Mouse (Mus musculus) heart, embryonic 14.5 days (tissue): ENCODE measurements at regions not wholly inside any gene's neighbourhood (a gene's known extent, or its start where the extent isn't known, plus 50 kb on each side); places are given as distances from the start of the nearest gene placed in this dataset.

Experiments
- ATAC-seq: fragments of 200-750 bp; cut with Nextera tagmentation; 2 replicates; pipeline ENCODE4 v1.8.0; 2017; ENCODE audit warnings: low read depth, moderate TSS enrichment; ENCODE audit not compliant: insufficient number of reproducible peaks, insufficient read depth, low FRiP score
- H3K27ac ChIP-seq, 2 experiments: fragments of 200-500 bp in 1 of 2; fragments of 300-500 bp in 1 of 2; sonication (generic) in 1 of 2; replicated peaks in 1 of 2; 2 replicates each; pipeline ENCODE4 v1.5.1; 2012 to 2014; ENCODE audit warnings: low read depth in 2 of 2, low read length in 2 of 2, control low read depth in 1 of 2, mild to moderate bottlenecking in 1 of 2, mixed read lengths in 1 of 2; ENCODE audit not compliant: control insufficient read depth in 1 of 2, insufficient read depth in 1 of 2
- H3K27me3 ChIP-seq: fragments of 300-500 bp; sonication (generic); 2 replicates; pipeline ENCODE4 v1.6.1; 2014; ENCODE audit warnings: mild to moderate bottlenecking, low read length, control low read depth; ENCODE audit not compliant: control insufficient read depth, insufficient read depth
- H3K36me3 ChIP-seq: fragments of 300-500 bp; sonication (generic); 2 replicates; pipeline ENCODE4 v1.6.1; 2014; ENCODE audit warnings: mild to moderate bottlenecking, control low read depth, low read length, mixed read lengths; ENCODE audit not compliant: control insufficient read depth, insufficient read depth
- H3K4me1 ChIP-seq, 2 experiments: fragments of 200-500 bp in 1 of 2; fragments of 300-500 bp in 1 of 2; sonication (generic) in 1 of 2; 2 replicates each; pipeline ENCODE4 v1.6.1; 2012 to 2014; ENCODE audit warnings: low read length in 2 of 2, control low read depth in 1 of 2, mixed read lengths in 1 of 2; ENCODE audit not compliant: control insufficient read depth in 2 of 2, insufficient read depth in 2 of 2
- H3K4me2 ChIP-seq: fragments of 300-500 bp; sonication (generic); 2 replicates; pipeline ENCODE4 v1.6.1; 2014; ENCODE audit warnings: mild to moderate bottlenecking, low read length
- H3K4me3 ChIP-seq, 2 experiments: fragments of 200-500 bp in 1 of 2; fragments of 300-500 bp in 1 of 2; sonication (generic) in 1 of 2; 2 replicates each; pipeline ENCODE4 v1.5.1; 2012 to 2014; ENCODE audit warnings: low read length in 2 of 2, mild to moderate bottlenecking in 2 of 2, control low read depth in 1 of 2, low read depth in 1 of 2, moderate library complexity in 1 of 2; ENCODE audit not compliant: control insufficient read depth in 1 of 2, insufficient read depth in 1 of 2
- H3K9ac ChIP-seq: fragments of 300-500 bp; sonication (generic); 2 replicates; pipeline ENCODE4 v1.6.1; 2014; ENCODE audit warnings: mild to moderate bottlenecking, low read length
- H3K9me3 ChIP-seq: fragments of 300-500 bp; sonication (generic); 2 replicates; pipeline ENCODE4 v1.6.1; 2016; ENCODE audit warnings: low read length, control low read depth; ENCODE audit not compliant: control insufficient read depth
- WGBS: fragments of 180-500 bp; shearing (Covaris S2); extraction: QIAGEN DNeasy Blood & Tissue Kit; methylation state at CpG from one replicate; pipeline ENCODE4 v1.1.7; 2014; 5-methylcytosine and 5-hydroxymethylcytosine counted together

DNA sequence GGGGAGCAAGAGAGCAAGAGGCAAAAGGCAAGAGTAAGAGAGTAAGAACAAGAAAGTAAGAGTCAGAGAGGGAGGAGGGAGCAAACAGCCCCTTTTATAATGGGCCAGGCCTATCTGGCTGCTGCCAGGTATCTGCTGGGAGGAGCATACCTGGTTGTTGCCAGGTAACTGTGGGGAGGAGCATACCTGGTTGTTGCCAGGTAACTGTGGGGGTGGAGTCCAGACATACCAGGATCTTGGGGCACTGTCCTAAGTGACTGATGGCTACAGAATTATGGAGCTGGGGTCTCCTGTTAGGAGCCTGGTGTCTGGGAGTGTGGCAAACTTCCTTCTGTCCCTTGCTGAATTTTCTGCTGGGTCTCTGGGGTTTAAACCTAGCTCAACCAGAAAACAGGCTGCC is 469.8 kb upstream of the Syt1 start:
- Histone ChIP-seq H3K4me1 (no peaks in the 10 kb centered on the region), H3K9ac (no peak overlapping the region), H3K4me3 (no peak overlapping the region), H3K4me2 (no peak overlapping the region), H3K36me3 (no peaks in the 10 kb centered on the region), H3K27ac (no peak overlapping the region), H3K9me3 (no peaks in the 10 kb centered on the region), H3K27me3 (no peaks in the 10 kb centered on the region)
- no peak for ATAC-seq

DNA sequence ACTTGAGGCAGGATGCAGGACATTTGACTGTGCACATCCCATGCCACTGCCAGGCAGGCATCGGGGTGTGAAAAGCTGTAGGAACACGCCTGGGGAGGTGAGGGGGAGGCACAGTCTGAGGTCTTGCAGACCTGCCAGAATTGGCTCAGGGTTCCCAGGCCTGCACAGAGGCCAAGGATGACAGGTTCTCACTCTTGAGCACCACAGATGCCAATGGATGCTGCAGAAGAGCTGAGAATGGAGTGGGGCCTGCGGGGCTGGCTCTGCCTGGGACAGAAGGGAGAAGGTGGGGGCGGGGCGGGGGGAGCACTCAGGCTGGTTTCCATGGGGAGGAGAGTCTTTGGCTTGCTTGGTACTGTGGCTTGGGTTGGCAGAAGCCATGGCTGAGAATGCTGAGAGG is 469.2 kb upstream of the Syt1 start:
- WGBS, result 64% methylated on average over 5 of the region's 5 CpGs
- H3K4me1 ChIP-seq, result no peaks in the 10 kb centered on the region
- H3K9me3 ChIP-seq, result no peaks in the 10 kb centered on the region
- H3K36me3 ChIP-seq, result no peaks in the 10 kb centered on the region
- no peak overlapping the region for H3K4me3 ChIP-seq
- no peak overlapping the region for H3K4me2 ChIP-seq
- H3K9ac ChIP-seq, result no peak overlapping the region
- ATAC-seq, result peak; percentile 39; the same call in 1 of the 2 replicates
- no peak overlapping the region for H3K27ac ChIP-seq
- H3K27me3 ChIP-seq, result no peaks in the 10 kb centered on the region

- Histone ChIP-seq H3K9ac (no peak overlapping the region), H3K36me3 (no peaks in the 10 kb centered on the region), H3K9me3 (no peaks in the 10 kb centered on the region), H3K27ac (no peak overlapping the region), H3K4me2 (no peak overlapping the region), H3K4me3 (no peak overlapping the region), H3K27me3 (no peaks in the 10 kb centered on the region), H3K4me1 (no peaks in the 10 kb centered on the region)
- no peak for ATAC-seq
- 77% methylated on average over 3 of the region's 3 CpGs for WGBS
Observed at GRCm38 (mm10) chr10:109466516-109466915, 455.7 kb upstream of the Syt1 start.

- 81% methylated on average over 4 of the region's 4 CpGs for WGBS
- no peak for ATAC-seq
- H3K36me3 ChIP-seq, result no peaks in the 10 kb centered on the region
- no peaks in the 10 kb centered on the region for H3K4me1 ChIP-seq
- no peak overlapping the region for H3K9ac ChIP-seq
- no peaks in the 10 kb centered on the region for H3K9me3 ChIP-seq
- no peak overlapping the region for H3K27ac ChIP-seq
- H3K27me3 ChIP-seq, result no peaks in the 10 kb centered on the region
- no peak overlapping the region for H3K4me3 ChIP-seq
- H3K4me2 ChIP-seq, result no peak overlapping the region
Observed at GRCm38 (mm10) chr10:109431112-109431511, 420.3 kb upstream of the Syt1 start.

- WGBS, result 83% methylated on average over 3 of the region's 3 CpGs
- Histone ChIP-seq H3K36me3 (no peaks in the 10 kb centered on the region), H3K9me3 (no peaks in the 10 kb centered on the region), H3K4me3 (no peak overlapping the region), H3K9ac (no peak overlapping the region), H3K27me3 (no peaks in the 10 kb centered on the region), H3K4me1 (no peaks in the 10 kb centered on the region), H3K4me2 (no peak overlapping the region), H3K27ac (no peak overlapping the region)
- no peak for ATAC-seq
Observed at GRCm38 (mm10) chr10:109427878-109428277, 417.1 kb upstream of the Syt1 start.

GRCm38 (mm10) chr10:109407011-109407410 is 396.2 kb upstream of the Syt1 start:
- no peaks in the 10 kb centered on the region for H3K27me3 ChIP-seq
- no peaks in the 10 kb centered on the region for H3K4me1 ChIP-seq
- H3K9ac ChIP-seq, result no peak overlapping the region
- no peaks in the 10 kb centered on the region for H3K36me3 ChIP-seq
- H3K27ac ChIP-seq, result no peak overlapping the region
- no peak overlapping the region for H3K4me3 ChIP-seq
- ATAC-seq, result no peak
- H3K9me3 ChIP-seq, result no peaks in the 10 kb centered on the region
- no peak overlapping the region for H3K4me2 ChIP-seq
- 74% methylated on average over 3 of the region's 3 CpGs for WGBS

DNA sequence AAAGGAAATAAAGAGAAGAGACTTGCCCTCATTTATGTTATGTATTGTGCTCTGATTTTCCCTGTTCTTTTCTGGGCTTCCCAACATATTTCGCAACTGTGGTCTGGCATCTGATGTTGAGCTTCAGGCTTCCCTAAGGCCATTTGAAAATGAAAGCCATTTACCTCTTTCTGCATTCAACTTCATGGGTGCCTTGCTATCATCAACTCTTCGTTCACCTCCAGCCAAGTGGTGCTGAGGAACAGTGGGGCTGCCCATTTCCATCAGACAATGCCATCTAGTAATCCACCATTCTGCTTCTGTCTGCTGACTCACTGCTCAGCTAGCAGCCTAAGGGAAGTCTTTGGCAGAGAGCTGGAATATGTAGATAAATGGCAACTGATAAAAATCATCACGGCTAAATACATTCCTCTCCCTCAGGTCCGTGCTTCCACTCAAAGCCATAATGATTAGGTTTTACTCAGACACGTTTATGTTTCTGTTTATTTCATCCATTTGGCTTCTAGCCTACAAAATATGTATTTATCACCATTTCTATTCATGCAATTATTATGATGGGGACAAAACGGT is 394.4 kb upstream of the Syt1 start:
- 73% methylated on average over 6 of the region's 6 CpGs for WGBS
- H3K36me3 ChIP-seq, result no peaks in the 10 kb centered on the region
- H3K27ac ChIP-seq, result no peak overlapping the region
- no peaks in the 10 kb centered on the region for H3K27me3 ChIP-seq
- H3K4me2 ChIP-seq, result no peak overlapping the region
- no peaks in the 10 kb centered on the region for H3K4me1 ChIP-seq
- H3K9me3 ChIP-seq, result no peaks in the 10 kb centered on the region
- no peak overlapping the region for H3K4me3 ChIP-seq
- ATAC-seq, result no peak
- H3K9ac ChIP-seq, result no peak overlapping the region

DNA sequence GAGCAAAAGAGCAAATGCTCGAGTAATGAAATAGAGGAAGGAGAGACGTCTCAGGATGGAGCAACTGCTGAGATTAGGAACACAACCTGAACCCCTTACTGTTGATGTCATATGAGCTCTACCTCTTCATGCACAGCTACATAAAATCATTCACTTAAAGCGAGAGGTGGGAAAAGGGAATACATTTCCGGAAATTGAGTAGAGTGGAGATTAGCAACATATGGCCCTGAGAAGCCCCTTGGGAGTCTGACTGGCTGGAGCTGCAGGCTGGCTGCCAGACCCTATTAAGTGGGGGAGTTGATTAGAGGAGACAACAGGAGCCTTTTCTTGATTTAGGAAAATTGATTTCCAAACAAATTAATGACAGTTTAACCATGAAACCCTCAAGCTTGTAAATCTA is 373.0 kb upstream of the Syt1 start:
- H3K4me1 ChIP-seq, result no peaks in the 10 kb centered on the region
- no peak overlapping the region for H3K27ac ChIP-seq
- H3K4me3 ChIP-seq, result no peak overlapping the region
- no peak overlapping the region for H3K9ac ChIP-seq
- no peak overlapping the region for H3K4me2 ChIP-seq
- H3K27me3 ChIP-seq, result no peaks in the 10 kb centered on the region
- H3K36me3 ChIP-seq, result no peaks in the 10 kb centered on the region
- WGBS, result 60% methylated on average over 4 of the region's 4 CpGs
- H3K9me3 ChIP-seq, result 0 out of 2 replicates have a peak, but pooled peaks cover 4% of the 10 kb centered on the region
- ATAC-seq, result no peak
